Mouse (Mus musculus): ENCODE results near the gene Gpr162. TPM values are rescaled to one million over a fixed set of nuclear protein-coding genes. Genes with fewer than 3 reads are reported as not detected.
A peak's percentile ranks its signal among the peaks of the same experiment; 100 is the strongest.

Gene Gpr162
- total RNA-seq (2014; rRNA removed) (154 and 160 TPM in 2 replicates), polyA plus RNA-seq (2015; fragmentation: Nextera tagmentation; extraction: Ambion mirVana) (30.3 and 38.1 TPM in 2 replicates)

GRCm38 (mm10) chr6:124863658-124864298 lies at the start of gene Gpr162:
Gene Gpr162 (minus strand): TSS chr6:124863983.
- Histone ChIP-seq H3K36me3 (ENCODE audit: insufficient read depth) (peaks cover 13% of the 10 kb centered on the region; the same call in 1 of the 2 replicates), H3K4me2 (ENCODE audit: low read depth) (peak within 1 kb of the TSS; percentile 76), H3K27ac (ENCODE audit: low read depth, low read length) (peak within 1 kb of the TSS; percentile 95), H3K27me3 (ENCODE audit: insufficient read depth, low read length) (no peaks in the 10 kb centered on the region), H3K9me3 (ENCODE audit: low read length) (no peaks in the 10 kb centered on the region), H3K9ac (peak within 1 kb of the TSS; percentile 93), H3K4me3 (ENCODE audit: low read depth, low read length) (peak within 1 kb of the TSS; percentile 75), H3K4me1 (ENCODE audit: insufficient read depth) (peaks cover 11% of the 10 kb centered on the region)
- DNase-seq (peak; percentile 85), ATAC-seq (peak; percentile 86)
- 3% methylated on average over 43 of the region's 43 CpGs for WGBS
- TF ChIP-seq CTCF (IDR thresholded peaks at IDR 0.05; ENCODE audit: low read depth) = peak; percentile 46

DNA sequence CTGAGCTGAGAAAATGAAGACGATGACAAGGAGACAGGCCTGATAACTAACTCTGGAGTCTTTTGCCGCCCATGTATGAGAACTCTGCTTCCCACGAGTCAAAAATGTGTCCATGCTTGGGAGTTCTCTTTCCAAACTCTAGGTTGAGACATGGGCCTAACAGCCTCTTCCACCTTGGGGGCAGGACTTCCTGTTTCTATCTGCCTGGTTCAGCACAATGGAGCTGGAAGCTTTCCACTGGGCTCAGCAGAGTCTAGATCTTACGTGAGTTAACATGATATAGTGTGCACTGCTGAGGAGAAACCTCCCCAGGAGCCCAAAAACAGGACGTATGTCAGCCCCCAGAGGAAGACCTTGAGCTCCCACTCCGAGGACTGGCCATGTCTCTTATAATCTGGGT lies 49.4 kb upstream of the Gpr162 start:
- TF ChIP-seq CTCF (IDR thresholded peaks at IDR 0.05; ENCODE audit: low read depth) = no peak
- Histone ChIP-seq H3K4me3 (ENCODE audit: low read depth, low read length) (no peak overlapping the region), H3K27ac (ENCODE audit: low read depth, low read length) (no peak overlapping the region), H3K9me3 (ENCODE audit: low read length) (no peaks in the 10 kb centered on the region), H3K9ac (no peak overlapping the region), H3K36me3 (ENCODE audit: insufficient read depth) (peaks cover 23% of the 10 kb centered on the region), H3K4me1 (ENCODE audit: insufficient read depth) (no peaks in the 10 kb centered on the region), H3K4me2 (ENCODE audit: low read depth) (no peak overlapping the region), H3K27me3 (ENCODE audit: insufficient read depth, low read length) (no peaks in the 10 kb centered on the region)
- ATAC-seq (no peak), DNase-seq (no peak)
- 58% methylated on average over 6 of the region's 6 CpGs for WGBS

DNA sequence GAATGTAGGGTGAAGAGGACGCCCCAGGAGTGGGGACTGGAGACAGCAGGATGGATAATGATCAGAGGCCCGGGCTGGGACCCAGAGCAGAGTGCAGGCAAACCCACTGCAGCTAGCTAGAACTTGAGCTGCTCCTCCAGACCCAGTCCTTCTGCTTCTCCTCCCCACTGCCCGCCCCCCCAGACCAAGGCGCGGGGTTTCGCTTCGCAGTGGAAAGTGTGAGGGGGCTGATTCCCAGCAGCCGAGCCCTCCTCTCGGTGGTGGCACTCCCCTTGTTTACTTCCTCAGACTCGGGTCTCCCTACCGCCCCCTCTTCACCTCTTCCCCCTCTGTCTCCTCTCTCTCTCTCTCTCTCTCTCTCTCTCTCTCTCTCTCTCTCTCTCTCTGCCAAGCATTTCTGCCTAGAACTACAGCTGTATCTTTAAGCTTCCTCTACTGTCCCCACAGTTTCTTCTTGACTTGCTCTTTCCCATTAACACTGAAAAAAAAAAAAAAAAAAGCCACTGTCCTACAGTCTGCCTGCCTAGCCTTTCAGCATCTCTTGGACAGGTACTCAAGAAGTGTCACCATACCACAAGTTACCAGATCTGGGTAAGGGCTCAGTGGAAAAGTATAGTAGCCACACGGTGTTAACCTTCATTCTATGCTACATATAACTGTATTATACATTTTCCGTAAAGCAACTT lies 47.9 kb upstream of the Gpr162 start, which contains the start of gene Lag3:
Lag3 (minus strand) TSS at position 173 of the 686 bp plus-strand sequence.
- no peaks in the 10 kb centered on the region for H3K9me3 ChIP-seq (ENCODE audit: low read length)
- no peak within 1 kb of the TSS for H3K4me2 ChIP-seq (ENCODE audit: low read depth)
- no peak within 1 kb of the TSS for H3K9ac ChIP-seq
- H3K27me3 ChIP-seq (ENCODE audit: insufficient read depth, low read length) = no peaks in the 10 kb centered on the region
- ATAC-seq (no peak), DNase-seq (no peak)
- 20% methylated on average over 12 of the region's 13 CpGs for WGBS
- no peak for TF ChIP-seq CTCF (IDR thresholded peaks at IDR 0.05; ENCODE audit: low read depth)
- H3K4me3 ChIP-seq (ENCODE audit: low read depth, low read length) = no peak within 1 kb of the TSS
- peaks cover 23% of the 10 kb centered on the region for H3K36me3 ChIP-seq (ENCODE audit: insufficient read depth)
- no peaks in the 10 kb centered on the region for H3K4me1 ChIP-seq (ENCODE audit: insufficient read depth)
- no peak within 1 kb of the TSS for H3K27ac ChIP-seq (ENCODE audit: low read depth, low read length)

- H3K4me1 ChIP-seq (ENCODE audit: insufficient read depth) = no peaks in the 10 kb centered on the region; the same call in 1 of the 2 replicates
- no peak overlapping the region for H3K27ac ChIP-seq (ENCODE audit: low read depth, low read length)
- H3K9me3 ChIP-seq (ENCODE audit: low read length) = no peaks in the 10 kb centered on the region
- ATAC-seq = peak; percentile 30; the same call in 1 of the 2 replicates
- no peak for TF ChIP-seq CTCF (IDR thresholded peaks at IDR 0.05; ENCODE audit: low read depth)
- 8% methylated on average over 32 of the region's 32 CpGs for WGBS
- peak overlapping the region; percentile 25; the same call in 1 of the 2 replicates for H3K9ac ChIP-seq
- H3K4me3 ChIP-seq (ENCODE audit: low read depth, low read length) = no peak overlapping the region
- peaks cover 23% of the 10 kb centered on the region for H3K36me3 ChIP-seq (ENCODE audit: insufficient read depth)
- peak overlapping the region; percentile 19; the same call in 1 of the 2 replicates for H3K4me2 ChIP-seq (ENCODE audit: low read depth)
- no peaks in the 10 kb centered on the region for H3K27me3 ChIP-seq (ENCODE audit: insufficient read depth, low read length)
- DNase-seq = no peak
Measured at GRCm38 (mm10) chr6:124910032-124910431, 46.2 kb upstream of the Gpr162 start.

GRCm38 (mm10) chr6:124907767-124908166 lies 44.0 kb upstream of the Gpr162 start:
- H3K9ac ChIP-seq = no peak overlapping the region
- no peak for DNase-seq
- peaks cover 4% of the 10 kb centered on the region for H3K36me3 ChIP-seq (ENCODE audit: insufficient read depth)
- WGBS = 79% methylated on average over 1 of the region's 1 CpGs
- no peak overlapping the region for H3K27ac ChIP-seq (ENCODE audit: low read depth, low read length)
- no peaks in the 10 kb centered on the region for H3K27me3 ChIP-seq (ENCODE audit: insufficient read depth, low read length)
- H3K4me1 ChIP-seq (ENCODE audit: insufficient read depth) = peaks cover 11% of the 10 kb centered on the region
- TF ChIP-seq CTCF (IDR thresholded peaks at IDR 0.05; ENCODE audit: low read depth) = no peak
- no peak overlapping the region for H3K4me2 ChIP-seq (ENCODE audit: low read depth)
- H3K9me3 ChIP-seq (ENCODE audit: low read length) = no peaks in the 10 kb centered on the region
- no peak for ATAC-seq
- H3K4me3 ChIP-seq (ENCODE audit: low read depth, low read length) = no peak overlapping the region

GRCm38 (mm10) chr6:124904991-124905860 lies 41.4 kb upstream of the Gpr162 start:
- WGBS = 31% methylated on average over 14 of the region's 16 CpGs
- H3K27me3 ChIP-seq (ENCODE audit: insufficient read depth, low read length) = no peaks in the 10 kb centered on the region
- H3K27ac ChIP-seq (ENCODE audit: low read depth, low read length) = peak overlapping the region; percentile 99
- no peaks in the 10 kb centered on the region for H3K36me3 ChIP-seq (ENCODE audit: insufficient read depth)
- DNase-seq = no peak
- H3K9me3 ChIP-seq (ENCODE audit: low read length) = no peaks in the 10 kb centered on the region
- H3K9ac ChIP-seq = peak overlapping the region; percentile 74
- no peak for TF ChIP-seq CTCF (IDR thresholded peaks at IDR 0.05; ENCODE audit: low read depth)
- H3K4me1 ChIP-seq (ENCODE audit: insufficient read depth) = peaks cover 11% of the 10 kb centered on the region
- peak overlapping the region; percentile 78 for H3K4me2 ChIP-seq (ENCODE audit: low read depth)
- peak overlapping the region; percentile 40 for H3K4me3 ChIP-seq (ENCODE audit: low read depth, low read length)
- no peak for ATAC-seq

All from forebrain, postnatal 0 days (tissue).